Mouse (Mus musculus) stomach, postnatal 0 days (tissue): Measurements from ENCODE around the gene Lrrd1.

Source experiments
- CTCF ChIP-seq: IDR thresholded peaks from 2 replicates; pipeline ENCODE4 v1.5.1; 2016; ENCODE audit warnings: antibody characterized with exemption, low read depth, mild to moderate bottlenecking, moderate library complexity
- EP300 ChIP-seq: optimal IDR thresholded peaks from 2 replicates; pipeline ENCODE3; 2016; ENCODE audit warnings: antibody characterized with exemption

- TF ChIP-seq CTCF (no peak), EP300 (no peak)
Observed at GRCm38 (mm10) chr5:3905471-3905870, 60.5 kb downstream of the Lrrd1 start.
